Mouse (Mus musculus) adrenal gland, adult 18-20 months (tissue): ENCODE results near the gene Lat2. TPM values are rescaled to one million over a fixed set of nuclear protein-coding genes. Genes with fewer than 3 reads are reported as not detected.

Experiments used
- microRNA-seq, 2 experiments: library from miRNA; unstranded; fragments of <30 nt; microRNA quantifications; one replicate each; pipeline ENCODE4 v1.2.0; 2021; ENCODE audit warnings: borderline number of aligned reads in 2 of 2
- total RNA-seq, 2 experiments: library from RNA; stranded (reverse); gene quantifications; 1 replicate in 1 of 2; 2 replicates in 1 of 2; pipeline ENCODE4 v1.2.3; 2021

Gene Lat2
- total RNA-seq, 2 experiments from 2014 or later: 5.1 to 5.5 TPM

Small RNA genes lying within 50 kb of the gene (microRNA-seq; reads per million reads assigned to microRNA genes)
- 0 reads per million in 2 experiments for gene Mir7228

Other genes with a start within 250 kb of the Lat2 start
- gene Gtf2ird1, start 158.3 kb downstream of the Lat2 start, total RNA-seq: 10 to 100 TPM; 44.9 to 71.0 TPM
- 10 to 100 TPM; 16.7 to 17.7 TPM for gene Clip2, start 62.6 kb downstream of the Lat2 start, total RNA-seq
- gene Syna, start 54.9 kb downstream of the Lat2 start, total RNA-seq: not detected
- gene Rfc2, start 33.7 kb downstream of the Lat2 start, total RNA-seq: 10 to 100 TPM; 34.8 to 37.4 TPM
- gene Eif4h, start 24.5 kb upstream of the Lat2 start, total RNA-seq: 100 to 1,000 TPM; 266 to 273 TPM
- gene Limk1, start 73.6 kb upstream of the Lat2 start, total RNA-seq: 10 to 100 TPM; 20.2 to 21.9 TPM
- gene Eln, start 132.3 kb upstream of the Lat2 start, total RNA-seq: 10 to 100 TPM in 1 of 2 experiments, 1 to 10 TPM in 1; 9.0 to 18.1 TPM